Mouse (Mus musculus): ENCODE measurements around the gene Olfr1177-ps. TPM values are rescaled to one million over a fixed set of nuclear protein-coding genes. Genes with fewer than 3 reads are reported as not detected.

Olfr1177-ps gene
- not detected in 2 replicates for polyA plus RNA-seq (2012; rRNA removed)

GRCm38 (mm10) chr2:88346392-88346791, at the start of gene Olfr1177-ps:
Gene Olfr1177-ps (minus strand): TSS chr2:88346492.

GRCm38 (mm10) chr2:88386762-88387161, 40.5 kb upstream of the Olfr1177-ps start, which contains the start of gene Olfr1178:
Gene Olfr1178 (plus strand): TSS chr2:88387062.

GRCm38 (mm10) chr2:88336421-88336820, 9.9 kb downstream of the Olfr1177-ps start, which contains the start of gene Olfr1176:
Gene Olfr1176 (plus strand): TSS chr2:88336721.

GRCm38 (mm10) chr2:88327115-88327514, 19.2 kb downstream of the Olfr1177-ps start, which contains the start of gene Olfr1175-ps:
Gene Olfr1175-ps (minus strand): TSS chr2:88327215.

GRCm38 (mm10) chr2:88315035-88315434, 31.3 kb downstream of the Olfr1177-ps start, which contains the start of gene Olfr1174-ps:
Gene Olfr1174-ps (minus strand): TSS chr2:88315135.

Other genes with a start within 250 kb of the Olfr1177-ps start
- not detected in 2 replicates for gene Olfr1166, start 218.2 kb downstream of the Olfr1177-ps start, polyA plus RNA-seq (2012; rRNA removed)
- not detected in 2 replicates for gene Olfr1167, start 191.3 kb downstream of the Olfr1177-ps start, polyA plus RNA-seq (2012; rRNA removed)
- gene Olfr1168, start 164.6 kb downstream of the Olfr1177-ps start, polyA plus RNA-seq (2012; rRNA removed) = not detected in 2 replicates
- gene Olfr1170, start 118.2 kb downstream of the Olfr1177-ps start, polyA plus RNA-seq (2012; rRNA removed) = not detected in 2 replicates
- not detected in 2 replicates for gene Olfr1173, start 66.6 kb downstream of the Olfr1177-ps start, polyA plus RNA-seq (2012; rRNA removed)
- not detected in 2 replicates for gene Olfr1174-ps, start 31.4 kb downstream of the Olfr1177-ps start, polyA plus RNA-seq (2012; rRNA removed)
- gene Olfr1175-ps, start 19.3 kb downstream of the Olfr1177-ps start, polyA plus RNA-seq (2012; rRNA removed) = not detected in 2 replicates
- gene Olfr1176, start 9.8 kb downstream of the Olfr1177-ps start, polyA plus RNA-seq (2012; rRNA removed) = not detected in 2 replicates
- gene Olfr1178, start 40.6 kb upstream of the Olfr1177-ps start, polyA plus RNA-seq (2012; rRNA removed) = not detected in 2 replicates
- not detected in 2 replicates for gene Olfr1179, start 60.0 kb upstream of the Olfr1177-ps start, polyA plus RNA-seq (2012; rRNA removed)
- gene Olfr1180, start 72.7 kb upstream of the Olfr1177-ps start, polyA plus RNA-seq (2012; rRNA removed) = not detected in 2 replicates
- not detected in 2 replicates for gene Olfr1181, start 79.7 kb upstream of the Olfr1177-ps start, polyA plus RNA-seq (2012; rRNA removed)
- gene Gm13757, start 102.6 kb upstream of the Olfr1177-ps start, polyA plus RNA-seq (2012; rRNA removed) = not detected in 2 replicates
- not detected in 2 replicates for gene Olfr1183, start 108.4 kb upstream of the Olfr1177-ps start, polyA plus RNA-seq (2012; rRNA removed)
- gene Olfr1184, start 137.1 kb upstream of the Olfr1177-ps start, polyA plus RNA-seq (2012; rRNA removed) = not detected in 2 replicates
- not detected in 2 replicates for gene Olfr1185-ps1, start 146.8 kb upstream of the Olfr1177-ps start, polyA plus RNA-seq (2012; rRNA removed)
- not detected in 2 replicates for gene Olfr1186, start 172.1 kb upstream of the Olfr1177-ps start, polyA plus RNA-seq (2012; rRNA removed)
- gene Olfr1188, start 210.4 kb upstream of the Olfr1177-ps start, polyA plus RNA-seq (2012; rRNA removed) = not detected in 2 replicates
- not detected in 2 replicates for gene Olfr1189, start 240.0 kb upstream of the Olfr1177-ps start, polyA plus RNA-seq (2012; rRNA removed)